Mouse (Mus musculus) left cerebral cortex, postnatal 14 days (tissue): ENCODE results near the gene Phc2. TPM values are rescaled to one million over a fixed set of nuclear protein-coding genes. Genes with fewer than 3 reads are reported as not detected.

Experiments
- DNase-seq, 2 experiments: peaks; one replicate each; pipeline ENCODE4 v3.0.0; 2021 to 2022; ENCODE audit warnings: low spot score in 2 of 2, mixed read lengths in 1 of 2
- intact Hi-C: fragments of 180-260 bp; cut with DNase I; formaldehyde crosslinking; loops from one replicate; pipeline ENCODE4 v1.15.1; 2025
- total RNA-seq, 2 experiments: library from RNA; stranded (reverse); gene quantifications; 2 replicates each; pipeline ENCODE4 v1.2.3; 2021

Phc2 gene
- total RNA-seq, 2 experiments from 2014 or later: 74.8 to 77.2 TPM

DNA sequence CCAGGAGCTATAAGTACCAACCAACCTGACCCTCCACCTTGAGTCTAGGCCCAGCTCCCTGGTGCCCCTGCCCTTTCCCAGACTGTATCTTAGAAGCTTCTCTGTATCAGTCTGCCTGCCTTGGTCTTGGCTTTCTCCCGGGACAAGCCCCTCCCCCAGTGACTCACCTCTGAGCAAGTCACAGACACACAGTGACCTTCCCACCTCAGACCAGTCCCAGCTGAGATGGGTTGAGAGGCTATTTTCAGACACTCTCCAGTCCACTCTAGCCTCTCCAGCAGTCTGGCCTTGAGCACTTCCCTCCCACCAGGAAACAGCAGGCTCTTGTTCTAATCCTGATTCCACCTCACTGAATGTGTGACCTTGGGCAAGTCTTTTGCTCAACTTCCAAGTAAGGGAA lies 139.2 kb downstream of the Phc2 start:
- intact Hi-C loops: no loop called here
- no peak for DNase-seq

DNA sequence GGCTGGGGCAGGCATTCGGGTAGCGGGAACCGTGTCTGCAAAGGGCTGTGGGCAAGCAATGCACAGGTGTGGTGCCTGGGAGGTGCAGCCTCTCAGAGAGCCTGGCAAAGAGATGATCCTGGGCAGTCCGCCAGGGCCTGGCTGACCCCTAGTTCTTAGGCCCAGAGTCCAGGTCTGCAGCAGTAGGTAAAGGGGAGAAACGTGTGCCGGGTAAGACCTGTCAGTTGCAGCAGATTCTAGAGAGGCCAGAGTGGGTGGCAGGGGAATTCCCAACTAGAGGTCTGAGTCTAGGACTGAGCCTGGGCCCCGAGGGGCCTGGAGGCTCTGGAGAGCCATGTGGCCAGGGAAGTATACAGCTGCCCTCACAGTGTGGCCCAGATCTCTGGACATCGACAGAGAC lies 139.7 kb downstream of the Phc2 start:
- intact Hi-C loops: no loop called here

DNA sequence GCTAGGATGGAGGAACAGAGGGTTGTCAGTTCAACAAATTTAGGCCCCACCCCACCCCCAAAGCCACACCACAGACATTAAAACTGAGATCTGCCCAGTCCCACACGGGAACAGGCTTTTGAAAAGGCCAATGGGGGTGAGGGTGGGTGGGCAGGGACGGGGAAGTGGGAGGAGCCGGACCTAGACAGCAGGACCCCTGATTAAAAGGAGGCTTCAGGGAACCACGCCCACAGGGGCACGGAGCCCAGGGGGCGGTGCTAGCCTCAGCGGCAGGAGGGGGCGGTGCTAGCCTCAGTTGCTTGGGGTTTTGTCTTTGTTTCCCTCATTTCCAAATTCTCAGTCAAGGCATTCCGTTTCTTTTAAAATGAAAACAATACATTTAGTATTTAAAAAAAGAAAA lies 141.1 kb downstream of the Phc2 start:
- intact Hi-C loops: no loop called here
- DNase-seq: no peak

More for the DNA sequence above, 139.7 kb downstream of the Phc2 start:
- DNase-seq: no peak

DNA sequence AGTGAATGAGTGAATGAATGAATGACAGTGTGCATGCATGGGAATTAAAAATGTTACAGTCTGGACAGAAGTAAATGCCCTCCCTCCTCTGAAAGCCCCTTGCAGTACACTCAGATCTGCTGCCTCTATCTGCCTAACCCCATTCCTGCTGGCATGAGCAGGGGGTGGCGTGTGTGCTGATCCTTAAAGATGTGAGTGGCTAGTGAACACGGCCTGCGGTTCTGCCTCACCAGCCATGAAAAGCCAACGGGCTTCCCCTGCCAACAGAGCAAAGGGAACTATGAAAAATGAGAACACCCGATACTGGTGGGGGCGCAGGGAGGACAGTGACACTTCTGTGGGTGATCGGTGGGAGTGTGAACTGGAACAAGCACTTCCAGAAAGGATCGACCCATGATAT lies 142.3 kb downstream of the Phc2 start:
- intact Hi-C loops: no loop called here
- DNase-seq: no peak

DNA sequence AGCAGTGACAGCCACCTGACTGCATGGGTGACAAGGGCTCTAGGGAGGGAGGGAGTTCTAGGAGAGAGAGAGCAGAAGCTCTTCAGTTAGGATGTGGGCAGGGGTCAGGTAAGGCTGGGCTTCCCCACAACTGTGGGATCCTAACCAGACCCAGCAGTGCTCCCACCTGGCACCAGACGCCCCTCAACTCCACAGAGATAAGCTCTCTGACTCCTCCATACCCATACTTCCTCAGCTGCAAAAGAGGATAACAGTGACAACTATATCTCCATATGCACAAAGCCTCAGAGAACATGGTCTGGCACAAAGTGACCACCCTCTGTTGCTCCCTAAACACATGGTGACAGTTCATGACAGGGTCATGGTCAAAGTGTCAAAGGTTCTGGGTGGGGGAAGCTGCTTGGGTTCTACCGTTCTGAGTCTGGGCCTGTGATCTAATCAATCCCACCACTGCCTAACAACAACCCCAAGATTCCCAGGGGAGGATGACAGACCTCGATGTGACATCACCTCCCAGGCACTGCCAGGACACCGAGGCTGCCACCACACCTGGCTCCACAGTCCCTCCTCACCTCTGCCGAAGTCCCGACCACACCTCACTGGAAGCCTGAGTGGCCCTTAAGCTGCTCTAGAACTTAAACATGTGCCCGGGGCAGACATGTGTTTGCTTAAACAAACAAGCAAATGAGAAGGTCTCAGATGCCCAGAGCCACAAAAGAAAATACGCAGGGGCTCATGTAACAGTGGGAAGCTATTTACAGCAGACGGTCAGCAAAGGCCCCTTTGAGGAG lies 147.4 kb downstream of the Phc2 start:
- DNase-seq: no peak
- intact Hi-C loops: no loop called here

Other genes starting within 250 kb of the Phc2 start
- 1 to 10 TPM; 5.9 to 6.9 TPM for gene Zscan20, start 44.6 kb upstream of the Phc2 start, total RNA-seq
- gene Tlr12, start 36.1 kb upstream of the Phc2 start, total RNA-seq: 1 to 10 TPM; 1.2 to 1.3 TPM
- under 1 TPM; 0.42 to 0.75 TPM for gene A3galt2, start 100.7 kb downstream of the Phc2 start, total RNA-seq
- gene Zfp362, start 151.3 kb downstream of the Phc2 start, total RNA-seq: 10 to 100 TPM; 37.9 to 39.1 TPM
- 10 to 100 TPM; 18.1 to 23.0 TPM for gene Trim62, start 228.9 kb downstream of the Phc2 start, total RNA-seq